Mouse (Mus musculus) gastrocnemius, adult 8-10 months (tissue): ENCODE results near the gene Olfr1216. TPM values are rescaled to one million over a fixed set of nuclear protein-coding genes. Genes with fewer than 3 reads are reported as not detected.
"Not testable (repeated sequence)": the region's sequence is repeated elsewhere in the genome, so short reads cannot be mapped to it uniquely, and the experiment has no call there.

Experiments used
- DNase-seq, 2 experiments: peaks; one replicate each; pipeline ENCODE4 v3.0.0; 2022; ENCODE audit warnings: low spot score in 2 of 2
- total RNA-seq, 4 experiments: library from RNA; stranded (reverse); gene quantifications; 2 replicates each; pipeline ENCODE4 v1.2.4; 2022

Olfr1216 gene
- not detected for total RNA-seq

DNA sequence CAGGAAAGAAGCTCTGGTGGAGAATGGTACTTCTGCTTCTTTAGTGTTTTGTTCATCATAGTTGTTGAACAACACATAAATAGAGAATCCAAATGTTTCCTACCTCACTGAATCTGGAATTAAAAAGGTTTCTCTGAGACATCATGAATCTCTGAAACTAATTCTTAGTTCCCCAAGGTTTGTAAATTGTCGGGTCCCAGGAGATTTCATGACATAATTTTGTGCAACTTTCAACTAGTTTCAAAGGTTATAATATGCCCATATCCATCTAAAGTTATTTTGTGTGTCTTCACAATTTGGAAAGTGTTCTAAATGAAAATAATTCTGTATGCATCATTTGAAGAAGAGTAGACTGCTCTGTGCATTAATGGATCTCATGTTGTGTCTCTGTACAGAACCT, at the start of gene Olfr1216:
Gene Olfr1216, minus strand, starts transcription at position 101 of the 400 bp plus-strand sequence.
- DNase-seq = no peak

- DNase-seq = no peak
Measured at GRCm38 (mm10) chr2:89061087-89061486, 42.9 kb upstream of the Olfr1216 start, which contains the start of gene Olfr1218. Gene Olfr1218 (minus strand): TSS chr2:89061187.

DNA sequence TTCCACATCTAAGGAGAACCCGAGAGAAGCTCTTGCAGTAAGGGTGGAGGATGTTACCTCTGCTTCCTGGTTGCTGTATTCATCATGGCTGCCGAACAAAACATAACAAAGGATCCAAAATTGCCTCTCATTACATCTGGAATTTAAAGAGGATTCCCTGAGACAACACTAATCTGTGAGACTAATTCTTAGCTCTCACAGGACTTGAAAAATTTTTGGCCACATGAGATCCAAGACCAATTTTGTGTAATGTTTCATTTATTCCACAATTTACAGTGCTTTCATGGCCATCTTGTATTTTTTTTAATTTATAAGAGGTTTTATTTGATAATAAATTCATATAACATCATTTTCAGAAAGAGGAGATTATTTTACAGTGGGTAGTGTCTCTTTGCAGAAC, 13.8 kb upstream of the Olfr1216 start, which contains the start of gene Olfr1217:
Gene Olfr1217, minus strand, starts transcription at position 101 of the 400 bp plus-strand sequence.
- DNase-seq = no peak

DNA sequence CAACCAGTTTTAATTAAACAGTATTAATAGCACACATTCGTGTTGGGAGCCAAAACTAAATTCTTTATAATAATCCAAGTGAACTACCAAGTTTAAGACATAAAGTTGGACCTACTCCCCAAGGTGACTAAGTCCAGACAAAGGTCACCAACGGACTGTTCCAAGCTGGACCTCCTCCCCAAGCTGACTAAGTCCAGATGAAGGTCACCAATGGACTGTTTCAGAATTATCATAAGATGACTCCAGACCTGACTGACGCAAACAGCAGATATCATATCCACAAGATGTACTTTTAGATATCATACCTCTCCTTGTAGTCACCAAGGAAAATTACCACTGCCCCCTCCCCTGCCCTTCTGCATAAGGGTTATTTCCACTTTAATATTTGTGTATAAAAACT, 3.3 kb upstream of the Olfr1216 start:
- DNase-seq = not testable (repeated sequence)

GRCm38 (mm10) chr2:89006873-89007272, 11.3 kb downstream of the Olfr1216 start, which contains the start of gene Olfr1215:
Gene Olfr1215 (minus strand): TSS chr2:89006973.
- DNase-seq = no peak

GRCm38 (mm10) chr2:88992553-88992952, 25.6 kb downstream of the Olfr1216 start, which contains the start of gene Olfr1214:
Gene Olfr1214 (minus strand): TSS chr2:88992653.
- DNase-seq = no peak

DNA sequence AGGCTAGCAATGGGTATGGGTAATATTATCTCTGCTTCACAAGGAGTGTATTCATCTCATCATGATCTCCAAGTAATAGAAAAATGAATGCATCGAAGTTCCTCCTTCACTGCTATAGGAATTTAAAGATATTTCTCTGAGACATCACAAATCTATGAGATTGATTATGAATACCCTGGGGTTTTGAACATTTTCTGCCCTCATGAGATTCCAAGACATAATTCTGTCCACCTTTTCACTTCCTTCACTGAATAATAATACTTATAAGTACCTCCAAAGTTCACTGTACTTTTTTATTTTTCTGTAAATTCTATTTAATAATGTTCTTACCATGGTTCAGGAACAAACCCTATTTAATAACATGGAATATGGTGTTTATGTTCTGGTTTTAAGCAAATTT, 38.0 kb downstream of the Olfr1216 start, which contains the start of gene Gm13762:
Gene Gm13762, minus strand, starts transcription at position 101 of the 400 bp plus-strand sequence.
- DNase-seq = no peak

Other genes starting within 250 kb of the Olfr1216 start
- gene Olfr1200, start 247.9 kb downstream of the Olfr1216 start, total RNA-seq = not detected
- not detected for gene Olfr1201, start 225.3 kb downstream of the Olfr1216 start, total RNA-seq
- gene Olfr1202, start 203.8 kb downstream of the Olfr1216 start, total RNA-seq = not detected
- gene Olfr1205, start 188.6 kb downstream of the Olfr1216 start, total RNA-seq = not detected
- not detected for gene Olfr1204, start 169.0 kb downstream of the Olfr1216 start, total RNA-seq
- not detected for gene Olfr1206, start 155.1 kb downstream of the Olfr1216 start, total RNA-seq
- gene Olfr1208, start 116.0 kb downstream of the Olfr1216 start, total RNA-seq = not detected
- not detected for gene Olfr1209, start 103.2 kb downstream of the Olfr1216 start, total RNA-seq
- not detected for gene Olfr1211, start 80.2 kb downstream of the Olfr1216 start, total RNA-seq
- gene Olfr1212, start 64.4 kb downstream of the Olfr1216 start, total RNA-seq = not detected
- not detected for gene Gm13762, start 38.1 kb downstream of the Olfr1216 start, total RNA-seq
- gene Olfr1214, start 25.7 kb downstream of the Olfr1216 start, total RNA-seq = not detected
- gene Olfr1215, start 11.4 kb downstream of the Olfr1216 start, total RNA-seq = not detected
- gene Olfr1217, start 13.7 kb upstream of the Olfr1216 start, total RNA-seq = not detected
- gene Olfr1218, start 42.8 kb upstream of the Olfr1216 start, total RNA-seq = not detected
- gene Olfr1219, start 65.2 kb upstream of the Olfr1216 start, total RNA-seq = not detected
- gene Olfr1220, start 88.5 kb upstream of the Olfr1216 start, total RNA-seq = not detected
- not detected for gene Olfr1221, start 98.9 kb upstream of the Olfr1216 start, total RNA-seq
- not detected for gene Olfr1222, start 114.7 kb upstream of the Olfr1216 start, total RNA-seq
- not detected for gene Olfr1223, start 133.2 kb upstream of the Olfr1216 start, total RNA-seq
- gene Olfr1224-ps1, start 145.8 kb upstream of the Olfr1216 start, total RNA-seq = not detected
- gene Olfr1225, start 156.3 kb upstream of the Olfr1216 start, total RNA-seq = not detected
- not detected for gene Olfr1226, start 181.7 kb upstream of the Olfr1216 start, total RNA-seq
- not detected for gene Olfr1228, start 235.7 kb upstream of the Olfr1216 start, total RNA-seq